Mouse (Mus musculus): ENCODE results near the gene Inpp5b. TPM values are rescaled to one million over a fixed set of nuclear protein-coding genes. Genes with fewer than 3 reads are reported as not detected.

The Inpp5b gene
- polyA plus RNA-seq, 1 experiment = 26.9 TPM

DNA sequence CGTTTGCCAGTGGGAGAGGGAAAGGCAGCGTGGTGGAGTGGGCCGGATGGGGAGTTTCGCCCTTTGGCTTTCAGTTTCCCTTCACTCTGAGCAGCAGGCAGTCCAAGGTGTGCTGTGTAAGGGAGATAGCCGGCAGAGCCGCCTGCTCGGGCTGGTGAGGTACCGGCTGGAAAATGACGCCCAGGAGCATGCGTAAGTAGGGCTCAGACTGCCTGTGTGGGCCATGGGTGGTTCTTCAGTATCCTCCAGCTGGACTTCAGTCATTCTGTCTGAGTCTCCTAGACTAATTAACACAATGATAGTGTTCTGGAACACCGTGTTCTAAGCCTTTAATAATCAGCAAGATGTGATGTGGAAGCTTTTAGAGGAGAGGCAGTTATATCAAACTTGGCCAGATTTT lies 1.2 kb downstream of the Inpp5b start:
- Histone ChIP-seq H3K4me1 (ENCODE audit: control insufficient read depth, insufficient read depth, low read length) (peaks cover 7% of the 10 kb centered on the region), H3K4me3 (ENCODE audit: control insufficient read depth, low read depth, low read length) (no peak overlapping the region), H3K27ac (ENCODE audit: control insufficient read depth, insufficient read depth, low read depth, low read length) (peak overlapping the region; percentile 76), H3K36me3 (ENCODE audit: control insufficient read depth, insufficient read depth, low read length) (no peaks in the 10 kb centered on the region), H3K27me3 (ENCODE audit: control insufficient read depth, insufficient read depth, low read length) (no peaks in the 10 kb centered on the region)
- TF ChIP-seq CTCF (IDR thresholded peaks at IDR 0.05; ENCODE audit: control insufficient read depth, insufficient read depth, insufficient replicate concordance, low read depth, low read length) (no peak), POLR2A (IDR thresholded peaks at IDR 0.05; ENCODE audit: control insufficient read depth, low read depth, low read length) (no peak)

DNA sequence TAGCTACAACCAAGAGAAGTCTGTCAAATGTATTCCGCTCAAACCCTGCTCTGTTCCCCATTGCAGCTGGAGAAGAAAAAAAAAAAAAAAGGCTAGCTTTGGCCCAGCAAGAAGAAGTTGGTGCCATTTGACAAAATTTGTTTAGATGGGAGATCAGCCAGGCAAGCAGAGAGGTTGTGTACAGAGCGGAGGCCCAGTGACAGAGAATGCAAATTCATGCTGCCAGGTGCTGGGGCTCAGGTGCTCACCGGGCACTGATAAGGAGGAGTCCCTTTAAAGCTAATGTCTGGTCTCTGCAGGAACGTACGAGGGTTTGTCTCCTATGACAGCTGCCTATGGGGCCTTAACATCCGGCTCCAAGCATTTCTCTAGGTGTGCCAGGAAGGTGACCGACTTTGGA lies 4.9 kb downstream of the Inpp5b start:
- Histone ChIP-seq H3K27ac (ENCODE audit: control insufficient read depth, insufficient read depth, low read depth, low read length) (no peak overlapping the region), H3K36me3 (ENCODE audit: control insufficient read depth, insufficient read depth, low read length) (no peaks in the 10 kb centered on the region), H3K4me1 (ENCODE audit: control insufficient read depth, insufficient read depth, low read length) (peaks cover 7% of the 10 kb centered on the region), H3K4me3 (ENCODE audit: control insufficient read depth, low read depth, low read length) (no peak overlapping the region), H3K27me3 (ENCODE audit: control insufficient read depth, insufficient read depth, low read length) (no peaks in the 10 kb centered on the region)
- TF ChIP-seq CTCF (IDR thresholded peaks at IDR 0.05; ENCODE audit: control insufficient read depth, insufficient read depth, insufficient replicate concordance, low read depth, low read length) (no peak), POLR2A (IDR thresholded peaks at IDR 0.05; ENCODE audit: control insufficient read depth, low read depth, low read length) (no peak)

GRCm38 (mm10) chr4:124747851-124748250 lies 6.2 kb downstream of the Inpp5b start:
- H3K4me1 ChIP-seq (ENCODE audit: control insufficient read depth, insufficient read depth, low read length) = peaks cover 9% of the 10 kb centered on the region
- TF ChIP-seq CTCF (IDR thresholded peaks at IDR 0.05; ENCODE audit: control insufficient read depth, insufficient read depth, insufficient replicate concordance, low read depth, low read length) = no peak
- no peak for TF ChIP-seq POLR2A (IDR thresholded peaks at IDR 0.05; ENCODE audit: control insufficient read depth, low read depth, low read length)
- H3K36me3 ChIP-seq (ENCODE audit: control insufficient read depth, insufficient read depth, low read length) = no peaks in the 10 kb centered on the region
- H3K27me3 ChIP-seq (ENCODE audit: control insufficient read depth, insufficient read depth, low read length) = no peaks in the 10 kb centered on the region
- H3K27ac ChIP-seq (ENCODE audit: control insufficient read depth, insufficient read depth, low read depth, low read length) = no peak overlapping the region
- no peak overlapping the region for H3K4me3 ChIP-seq (ENCODE audit: control insufficient read depth, low read depth, low read length)

GRCm38 (mm10) chr4:124751300-124752250 lies 9.9 kb downstream of the Inpp5b start:
- Histone ChIP-seq H3K4me3 (ENCODE audit: control insufficient read depth, low read depth, low read length) (peak overlapping the region; percentile 99), H3K27me3 (ENCODE audit: control insufficient read depth, insufficient read depth, low read length) (no peaks in the 10 kb centered on the region), H3K36me3 (ENCODE audit: control insufficient read depth, insufficient read depth, low read length) (no peaks in the 10 kb centered on the region), H3K4me1 (ENCODE audit: control insufficient read depth, insufficient read depth, low read length) (peaks cover 9% of the 10 kb centered on the region), H3K27ac (ENCODE audit: control insufficient read depth, insufficient read depth, low read depth, low read length) (peak overlapping the region; percentile 86)
- TF ChIP-seq POLR2A (IDR thresholded peaks at IDR 0.05; ENCODE audit: control insufficient read depth, low read depth, low read length) (peak; percentile 60; the same call in 1 of the 2 replicates), CTCF (IDR thresholded peaks at IDR 0.05; ENCODE audit: control insufficient read depth, insufficient read depth, insufficient replicate concordance, low read depth, low read length) (no peak)

GRCm38 (mm10) chr4:124752281-124753199 lies 10.9 kb downstream of the Inpp5b start:
- H3K36me3 ChIP-seq (ENCODE audit: control insufficient read depth, insufficient read depth, low read length) = no peaks in the 10 kb centered on the region
- H3K4me1 ChIP-seq (ENCODE audit: control insufficient read depth, insufficient read depth, low read length) = peaks cover 9% of the 10 kb centered on the region
- H3K27ac ChIP-seq (ENCODE audit: control insufficient read depth, insufficient read depth, low read depth, low read length) = peak overlapping the region; percentile 86
- H3K27me3 ChIP-seq (ENCODE audit: control insufficient read depth, insufficient read depth, low read length) = no peaks in the 10 kb centered on the region
- no peak for TF ChIP-seq CTCF (IDR thresholded peaks at IDR 0.05; ENCODE audit: control insufficient read depth, insufficient read depth, insufficient replicate concordance, low read depth, low read length)
- no peak for TF ChIP-seq POLR2A (IDR thresholded peaks at IDR 0.05; ENCODE audit: control insufficient read depth, low read depth, low read length)
- peak overlapping the region; percentile 99 for H3K4me3 ChIP-seq (ENCODE audit: control insufficient read depth, low read depth, low read length)

DNA sequence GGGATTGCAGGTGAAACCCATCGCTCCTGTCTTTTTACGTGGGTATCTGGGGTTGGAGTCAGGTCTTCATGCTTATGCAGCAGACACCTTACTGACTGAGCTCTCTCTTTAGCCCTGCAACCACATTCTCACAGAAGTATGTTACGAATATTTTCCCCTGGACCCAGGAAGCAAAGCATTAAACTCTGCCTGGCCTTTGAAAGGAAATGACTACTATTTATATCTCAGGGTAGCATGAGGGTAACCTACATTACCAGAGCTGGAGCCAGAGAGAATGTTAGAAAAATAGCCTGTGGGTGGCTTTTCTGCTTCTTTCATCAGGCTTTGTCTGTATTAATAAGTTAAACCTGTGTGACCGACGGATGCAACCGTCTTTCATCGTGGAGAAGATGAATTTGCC lies 13.9 kb downstream of the Inpp5b start:
- Histone ChIP-seq H3K36me3 (ENCODE audit: control insufficient read depth, insufficient read depth, low read length) (no peaks in the 10 kb centered on the region), H3K4me3 (ENCODE audit: control insufficient read depth, low read depth, low read length) (no peak overlapping the region), H3K27me3 (ENCODE audit: control insufficient read depth, insufficient read depth, low read length) (no peaks in the 10 kb centered on the region), H3K27ac (ENCODE audit: control insufficient read depth, insufficient read depth, low read depth, low read length) (no peak overlapping the region), H3K4me1 (ENCODE audit: control insufficient read depth, insufficient read depth, low read length) (peaks cover 9% of the 10 kb centered on the region)
- TF ChIP-seq POLR2A (IDR thresholded peaks at IDR 0.05; ENCODE audit: control insufficient read depth, low read depth, low read length) (no peak), CTCF (IDR thresholded peaks at IDR 0.05; ENCODE audit: control insufficient read depth, insufficient read depth, insufficient replicate concordance, low read depth, low read length) (no peak)

Data from testis, adult 2 months (tissue).